Mouse (Mus musculus) central nervous system, embryonic 11.5 days (tissue): ENCODE measurements around the gene Necap2. TPM values are rescaled to one million over a fixed set of nuclear protein-coding genes. Genes with fewer than 3 reads are reported as not detected.

Experiments
- polyA plus RNA-seq: library from polyadenylated mRNA; depleted of rRNA; stranded (reverse); fragments of >200 nt; gene quantifications from 2 replicates; pipeline ENCODE4 v1.2.3, GENCODE M21; 2012; rRNA removed

Gene Necap2
- polyA plus RNA-seq, result 43.7 and 56.2 TPM in 2 replicates

GRCm38 (mm10) chr4:141077681-141078509 lies at the start of gene Necap2:
Necap2 (minus strand) TSS chr4:141078357.

GRCm38 (mm10) chr4:141088033-141088432 lies 9.9 kb upstream of the Necap2 start, which contains the start of gene Spata21:
Spata21 (plus strand) TSS chr4:141088333.

GRCm38 (mm10) chr4:141060426-141061301 lies 17.5 kb downstream of the Necap2 start, which contains the start of gene Crocc:
Crocc (minus strand) TSS chr4:141060550.

Other genes with a start within 250 kb of the Necap2 start
- gene Padi1, start 232.6 kb downstream of the Necap2 start, polyA plus RNA-seq, result 0.11 and 0.14 TPM in 2 replicates
- gene Padi2, start 172.0 kb downstream of the Necap2 start, polyA plus RNA-seq, result 0.71 and 1.1 TPM in 2 replicates
- gene Sdhb, start 117.2 kb downstream of the Necap2 start, polyA plus RNA-seq, result 236 and 247 TPM in 2 replicates
- 73.2 and 75.5 TPM in 2 replicates for gene Atp13a2, start 91.5 kb downstream of the Necap2 start, polyA plus RNA-seq
- gene Mfap2, start 67.9 kb downstream of the Necap2 start, polyA plus RNA-seq, result 178 and 251 TPM in 2 replicates
- gene Crocc, start 17.8 kb downstream of the Necap2 start, polyA plus RNA-seq, result 37.5 and 62.7 TPM in 2 replicates
- gene Spata21, start 10.0 kb upstream of the Necap2 start, polyA plus RNA-seq, result 0.05 TPM in 1 of 2 replicates, not detected in the other
- gene Szrd1, start 61.4 kb upstream of the Necap2 start, polyA plus RNA-seq, result 47.5 and 57.5 TPM in 2 replicates
- 17.6 and 19.8 TPM in 2 replicates for gene Fbxo42, start 69.6 kb upstream of the Necap2 start, polyA plus RNA-seq
- gene Rsg1, start 135.6 kb upstream of the Necap2 start, polyA plus RNA-seq, result 4.7 and 6.5 TPM in 2 replicates
- gene Arhgef19, start 161.1 kb upstream of the Necap2 start, polyA plus RNA-seq, result 1.4 and 3.9 TPM in 2 replicates
- gene Epha2, start 222.9 kb upstream of the Necap2 start, polyA plus RNA-seq, result 7.2 and 7.7 TPM in 2 replicates